In genomic region chr10:84562567-84563554, GRCm38 (mm10) we compare ENCODE assay signal across 9 mouse cellular contexts. TPM values are rescaled to one million over a fixed set of nuclear protein-coding genes. Genes with fewer than 3 reads are reported as not detected.
DNase-seq lines count a peak whose midpoint lies in the region; ATAC-seq and TF ChIP-seq lines count a peak whose summit lies in the region.
"Had no signal": no experiment of that assay in that cellular context is flagged by ENCODE, and none has a peak within 500 bp of the region (broad histone marks: within the 10 kb centered on the region; RNA-seq: fewer than 3 reads in every experiment).

No protein-coding gene starts in this region.

- peak overlapping the region; percentile 13; the same call in 1 of the 2 replicates for H3K27ac ChIP-seq in bone marrow, adult 2 months (ENCODE audit: control insufficient read depth, insufficient read depth, low read depth, low read length, poor library complexity)
- no peak overlapping the region for H3K27ac ChIP-seq in heart, embryonic 16.5 days (ENCODE audit: low read length)
- H3K27ac ChIP-seq in liver, embryonic 12.5 days: no peak overlapping the region
- H3K27ac ChIP-seq: neural tube, embryonic 12.5 days had no signal

- 48% methylated on average over 13 of the region's 13 CpGs for WGBS in bone marrow, adult 2 months
- WGBS in heart, embryonic 16.5 days: 57% methylated on average over 13 of the region's 13 CpGs
- WGBS in liver, embryonic 12.5 days (ENCODE audit: insufficient replicate concordance): 54% methylated on average over 13 of the region's 13 CpGs

- peak; percentile 55 for ATAC-seq in heart, embryonic 16.5 days (replicated peaks; ENCODE audit: extremely low read depth, insufficient read depth, low FRiP score)
- ATAC-seq in liver, embryonic 12.5 days: peak; percentile 79

- no peaks in the 10 kb centered on the region for H3K36me3 ChIP-seq in heart, embryonic 16.5 days (ENCODE audit: control insufficient read depth, insufficient read depth)
- H3K36me3 ChIP-seq in liver, embryonic 12.5 days: no peaks in the 10 kb centered on the region
- H3K36me3 ChIP-seq in splenic B cell, adult 2 months (ENCODE audit: control insufficient read depth, insufficient read depth, low read length, poor library complexity, severe bottlenecking): no peaks in the 10 kb centered on the region
- H3K36me3 ChIP-seq: neural tube, embryonic 12.5 days had no signal

- no peak overlapping the region for H3K4me3 ChIP-seq in bone marrow, adult 2 months (replicated peaks; ENCODE audit: control insufficient read depth, low read depth, low read length)
- H3K4me3 ChIP-seq in heart, embryonic 16.5 days (ENCODE audit: low read length): no peak overlapping the region
- no peak overlapping the region for H3K4me3 ChIP-seq in liver, embryonic 12.5 days
- H3K4me3 ChIP-seq: neural tube, embryonic 12.5 days had no signal

- no peak overlapping the region for H3K4me2 ChIP-seq in heart, embryonic 16.5 days (ENCODE audit: low read depth, low read length)
- no peak overlapping the region for H3K4me2 ChIP-seq in liver, embryonic 12.5 days
- H3K4me2 ChIP-seq: neural tube, embryonic 12.5 days had no signal

- H3K4me1 ChIP-seq in bone marrow, adult 2 months (ENCODE audit: control insufficient read depth, insufficient read depth, low read length): peaks cover 7% of the 10 kb centered on the region
- H3K4me1 ChIP-seq in heart, embryonic 16.5 days (ENCODE audit: control insufficient read depth, insufficient read depth, low read length): no peaks in the 10 kb centered on the region
- H3K4me1 ChIP-seq in liver, embryonic 12.5 days: peaks cover 12% of the 10 kb centered on the region; the same call in 1 of the 2 replicates
- H3K4me1 ChIP-seq: neural tube, embryonic 12.5 days had no signal

- peaks cover 8% of the 10 kb centered on the region for H3K9me3 ChIP-seq in heart, embryonic 16.5 days (replicated peaks; ENCODE audit: control insufficient read depth, low read length)
- H3K9me3 ChIP-seq in liver, embryonic 12.5 days (replicated peaks): peaks cover 9% of the 10 kb centered on the region; the same call in 1 of the 2 replicates

- H3K9ac ChIP-seq in heart, embryonic 16.5 days (ENCODE audit: low read length): no peak overlapping the region
- H3K9ac ChIP-seq in liver, embryonic 12.5 days: no peak overlapping the region
- H3K9ac ChIP-seq: neural tube, embryonic 12.5 days had no signal

- no peaks in the 10 kb centered on the region for H3K27me3 ChIP-seq in heart, embryonic 16.5 days (ENCODE audit: control insufficient read depth, insufficient read depth, low read length)
- peaks cover 9% of the 10 kb centered on the region; the same call in 1 of the 2 replicates for H3K27me3 ChIP-seq in liver, embryonic 12.5 days (replicated peaks)
- H3K27me3 ChIP-seq in splenic B cell, adult 2 months (ENCODE audit: control insufficient read depth, insufficient read depth, low read length, poor library complexity, severe bottlenecking): no peaks in the 10 kb centered on the region
- H3K27me3 ChIP-seq: neural tube, embryonic 12.5 days had no signal

- no peak for TF ChIP-seq POLR2A in bone marrow, adult 2 months (IDR thresholded peaks at IDR 0.05; ENCODE audit: borderline replicate concordance, control insufficient read depth, low read depth, low read length)

- no peak for TF ChIP-seq CTCF in bone marrow, adult 2 months (IDR thresholded peaks at IDR 0.05; ENCODE audit: control insufficient read depth, insufficient read depth, low read length)

- DNase-seq in lung, adult 18-20 months: peak; percentile 34 to 53
- DNase-seq in lung, postnatal 14 days: no peak
- peak; percentile 78 for DNase-seq in splenic B cell, adult 2 months (ENCODE audit: low read depth, low spot score)
- DNase-seq in left cerebral cortex, adult 18-20 months (ENCODE audit: low spot score in 2 of 2): no peak
- no peak for DNase-seq in layer of hippocampus, postnatal 14 days (ENCODE audit: low spot score in 2 of 2)

RNA-seq across cellular contexts. Expression of gene Tcp11l2, which starts 13.6 kb away (rescaled TPM):
- polyA plus RNA-seq in bone marrow, adult 2 months (2011; ENCODE audit: insufficient read depth, insufficient read length, low replicate concordance, missing spikeins): 35.7 and 37.2 TPM in 2 replicates
- polyA plus RNA-seq in heart, embryonic 16.5 days (2015; fragmentation: Nextera tagmentation; extraction: Ambion mirVana): 35.1 and 39.5 TPM in 2 replicates
- 28.1 and 28.7 TPM in 2 replicates for polyA plus RNA-seq in liver, embryonic 12.5 days (2016; fragmentation: Nextera tagmentation; extraction: Ambion mirVana)
- 10 to 100 TPM; 22.4 to 25.2 TPM for total RNA-seq in left cerebral cortex, adult 18-20 months (2021)
- total RNA-seq in layer of hippocampus, postnatal 14 days (2021): 10 to 100 TPM; 24.5 to 25.2 TPM

RNA-seq across cellular contexts. Expression of gene Ckap4, which starts 29.0 kb away (rescaled TPM):
- polyA plus RNA-seq in bone marrow, adult 2 months (2011; ENCODE audit: insufficient read depth, insufficient read length, low replicate concordance, missing spikeins): 12.5 and 27.6 TPM in 2 replicates
- polyA plus RNA-seq in heart, embryonic 16.5 days (2015; fragmentation: Nextera tagmentation; extraction: Ambion mirVana): 56.5 and 75.5 TPM in 2 replicates
- polyA plus RNA-seq in liver, embryonic 12.5 days (2016; fragmentation: Nextera tagmentation; extraction: Ambion mirVana): 26.0 and 28.8 TPM in 2 replicates
- 10 to 100 TPM; 21.4 to 22.6 TPM for total RNA-seq in left cerebral cortex, adult 18-20 months (2021)
- 10 to 100 TPM; 25.3 to 26.8 TPM for total RNA-seq in layer of hippocampus, postnatal 14 days (2021)

RNA-seq across cellular contexts. Expression of gene Polr3b, which starts 59.2 kb away (rescaled TPM):
- polyA plus RNA-seq in bone marrow, adult 2 months (2011; ENCODE audit: insufficient read depth, insufficient read length, low replicate concordance, missing spikeins): 8.5 and 15.9 TPM in 2 replicates
- 9.8 and 10.0 TPM in 2 replicates for polyA plus RNA-seq in heart, embryonic 16.5 days (2015; fragmentation: Nextera tagmentation; extraction: Ambion mirVana)
- polyA plus RNA-seq in liver, embryonic 12.5 days (2016; fragmentation: Nextera tagmentation; extraction: Ambion mirVana): 9.9 and 11.3 TPM in 2 replicates
- total RNA-seq in left cerebral cortex, adult 18-20 months (2021): 10 to 100 TPM; 15.0 to 16.3 TPM
- 10 to 100 TPM; 12.9 to 14.5 TPM for total RNA-seq in layer of hippocampus, postnatal 14 days (2021)

Comparison
In these comparisons a context has a peak if more than half of its experiments do, and no peak if none do; other contexts are left out.
1. DNase-seq: peak in lung, adult 18-20 months (2 of 2) and splenic B cell, adult 2 months (single experiment); none in lung, postnatal 14 days (single experiment), left cerebral cortex, adult 18-20 months (0 of 2) and layer of hippocampus, postnatal 14 days (0 of 2).